Mouse (Mus musculus) liver, embryonic 11.5 days (tissue): Measurements from ENCODE around the gene Ccdc88c. TPM values are rescaled to one million over a fixed set of nuclear protein-coding genes. Genes with fewer than 3 reads are reported as not detected.
A peak's percentile ranks its signal among the peaks of the same experiment; 100 is the strongest.

Experiments used
- ATAC-seq: fragments of 200-750 bp; cut with Nextera tagmentation; replicated peaks from 2 replicates; pipeline ENCODE4 v1.8.0; 2017; ENCODE audit warnings: moderate number of reproducible peaks, mild to moderate bottlenecking, moderate TSS enrichment, moderate library complexity; ENCODE audit not compliant: low FRiP score
- DNase-seq: peaks from one replicate; pipeline ENCODE4 v3.0.0-alpha.2; 2017; ENCODE audit warnings: low spot score
- H3K27ac ChIP-seq: fragments of 300-500 bp; sonication (generic); 2 replicates; pipeline ENCODE4 v1.5.1; 2014; ENCODE audit warnings: mild to moderate bottlenecking, low read depth, low read length, control low read depth
- H3K27me3 ChIP-seq: fragments of 300-500 bp; sonication (generic); replicated peaks from 2 replicates; pipeline ENCODE4 v1.6.1; 2014; ENCODE audit warnings: low read length, mixed read lengths; ENCODE audit not compliant: control insufficient read depth, insufficient read depth
- H3K36me3 ChIP-seq: fragments of 300-500 bp; sonication (generic); 2 replicates; pipeline ENCODE4 v1.6.1; 2014; ENCODE audit warnings: mild to moderate bottlenecking, low read length, moderate library complexity, mixed read lengths; ENCODE audit not compliant: control insufficient read depth, insufficient read depth
- H3K4me1 ChIP-seq: fragments of 300-500 bp; sonication (generic); replicated peaks from 2 replicates; pipeline ENCODE4 v1.6.1; 2014; ENCODE audit warnings: low read length, mixed read lengths; ENCODE audit not compliant: control insufficient read depth, insufficient read depth
- H3K4me2 ChIP-seq: fragments of 300-500 bp; sonication (generic); 2 replicates; pipeline ENCODE4 v1.6.1; 2014; ENCODE audit warnings: mild to moderate bottlenecking, control low read depth, moderate library complexity
- H3K4me3 ChIP-seq: fragments of 300-500 bp; sonication (generic); 2 replicates; pipeline ENCODE4 v1.5.1; 2014; ENCODE audit warnings: low read depth, low read length, control low read depth
- H3K9ac ChIP-seq: fragments of 300-500 bp; sonication (generic); 2 replicates; pipeline ENCODE4 v1.6.1; 2014; ENCODE audit warnings: low read depth, low read length, control low read depth
- H3K9me3 ChIP-seq: fragments of 300-500 bp; sonication (generic); 2 replicates; pipeline ENCODE4 v1.6.1; 2016; ENCODE audit warnings: low read length, inconsistent platforms, mixed read lengths; ENCODE audit not compliant: control insufficient read depth
- WGBS: fragments of 180-500 bp; shearing (Covaris S2); extraction: QIAGEN DNeasy Blood & Tissue Kit; methylation state at CpG from one replicate; pipeline ENCODE4 v1.1.7; 2014; 5-methylcytosine and 5-hydroxymethylcytosine counted together
- polyA plus RNA-seq: library from polyadenylated mRNA; unstranded; fragments of >200 nt; fragmentation: Nextera tagmentation; extraction: Ambion mirVana; gene quantifications from 2 replicates; pipeline ENCODE4 v1.2.1, GENCODE M21; 2014

Gene Ccdc88c
- polyA plus RNA-seq, 1 experiment from 2014 or later, result 13.3 TPM

DNA sequence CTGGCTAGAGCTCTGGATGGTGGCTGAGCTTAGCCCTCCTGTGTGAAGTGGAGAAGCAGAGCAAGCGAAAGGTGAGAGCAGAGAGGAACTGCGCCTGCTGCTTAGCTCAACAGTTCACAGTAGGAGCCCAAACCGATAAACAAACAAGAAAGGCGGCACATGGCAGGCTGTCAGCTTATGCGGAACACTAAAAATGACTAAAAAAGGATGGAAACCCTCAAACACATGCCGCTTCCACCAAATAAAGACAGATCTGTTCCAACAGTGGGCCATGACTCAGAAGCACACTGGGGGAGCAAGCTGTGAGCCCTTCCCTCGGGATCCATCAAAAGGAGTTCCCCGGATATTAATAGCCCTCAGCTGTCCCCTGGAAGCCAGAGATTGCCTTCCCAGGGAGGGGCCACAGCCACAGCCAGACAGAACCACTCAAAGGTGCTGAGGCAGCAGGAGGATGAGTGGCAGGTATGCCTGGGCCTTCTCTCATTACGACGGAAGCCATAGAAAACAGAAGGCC lies 20.8 kb downstream of the Ccdc88c start:
- Histone ChIP-seq H3K36me3 (no peaks in the 10 kb centered on the region), H3K4me3 (no peak overlapping the region), H3K4me1 (peaks cover 55% of the 10 kb centered on the region), H3K9me3 (no peaks in the 10 kb centered on the region), H3K9ac (peak overlapping the region; percentile 34; the same call in 1 of the 2 replicates), H3K27me3 (no peaks in the 10 kb centered on the region), H3K27ac (no peak overlapping the region), H3K4me2 (peak overlapping the region; percentile 27)
- 57% methylated on average over 10 of the region's 10 CpGs for WGBS
- ATAC-seq, result no peak
- DNase-seq, result no peak

DNA sequence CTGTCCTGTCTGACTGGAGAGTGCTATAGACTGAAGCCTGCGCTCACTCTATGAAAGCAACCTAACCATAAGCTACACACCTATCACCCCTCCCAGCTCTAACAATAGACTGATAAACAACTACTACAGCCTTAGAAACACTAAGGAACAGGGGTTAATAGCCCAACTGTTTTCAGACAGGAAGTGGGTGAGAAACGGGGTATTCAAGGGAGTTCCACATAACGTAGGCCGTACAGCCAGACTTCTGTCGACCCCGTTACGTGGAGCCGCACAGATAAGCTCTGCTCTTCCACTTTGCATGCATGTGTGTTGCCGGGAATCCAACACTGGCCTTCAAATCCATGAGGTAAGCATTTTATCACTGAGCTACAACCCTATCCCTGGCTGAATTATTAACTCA lies 21.4 kb downstream of the Ccdc88c start:
- Histone ChIP-seq H3K4me2 (peak overlapping the region; percentile 22; the same call in 1 of the 2 replicates), H3K27ac (no peak overlapping the region), H3K9me3 (no peaks in the 10 kb centered on the region), H3K36me3 (no peaks in the 10 kb centered on the region), H3K4me1 (peaks cover 54% of the 10 kb centered on the region), H3K27me3 (no peaks in the 10 kb centered on the region), H3K4me3 (no peak overlapping the region), H3K9ac (no peak overlapping the region)
- WGBS, result 42% methylated on average over 9 of the region's 9 CpGs
- ATAC-seq (0 out of 2 replicates have a peak, but pooled peaks have one; percentile 12), DNase-seq (no peak)

- ATAC-seq (no peak), DNase-seq (no peak)
- Histone ChIP-seq H3K4me1 (peaks cover 59% of the 10 kb centered on the region), H3K4me3 (no peak overlapping the region), H3K4me2 (no peak overlapping the region), H3K9ac (no peak overlapping the region), H3K27me3 (no peaks in the 10 kb centered on the region), H3K27ac (no peak overlapping the region), H3K36me3 (no peaks in the 10 kb centered on the region), H3K9me3 (no peaks in the 10 kb centered on the region)
- WGBS, result 81% methylated on average over 12 of the region's 12 CpGs
Observed at GRCm38 (mm10) chr12:101005665-101006420, 23.0 kb downstream of the Ccdc88c start.

DNA sequence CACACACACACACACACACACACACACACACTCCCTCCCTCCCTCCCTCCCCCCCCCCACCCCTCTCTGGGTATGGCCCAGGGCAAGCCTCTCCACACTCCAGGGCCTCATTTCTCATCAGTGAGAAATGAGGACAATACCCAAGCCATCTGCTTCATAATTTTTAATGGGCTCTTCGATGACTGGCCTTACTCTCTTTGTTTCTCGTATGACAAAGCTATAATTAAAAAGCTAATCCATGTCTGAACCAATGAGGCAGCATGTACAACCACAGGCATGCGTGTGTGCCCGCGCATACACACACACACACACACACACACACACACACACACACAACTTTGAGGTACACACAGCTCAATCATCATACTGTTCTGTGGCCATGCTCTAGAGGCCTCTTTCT lies 23.9 kb downstream of the Ccdc88c start:
- Histone ChIP-seq H3K27ac (no peak overlapping the region), H3K36me3 (no peaks in the 10 kb centered on the region), H3K9me3 (no peaks in the 10 kb centered on the region), H3K4me3 (no peak overlapping the region), H3K4me1 (peaks cover 55% of the 10 kb centered on the region), H3K9ac (no peak overlapping the region), H3K27me3 (no peaks in the 10 kb centered on the region), H3K4me2 (no peak overlapping the region)
- no peak for ATAC-seq
- 93% methylated on average over 5 of the region's 5 CpGs for WGBS
- DNase-seq, result no peak

DNA sequence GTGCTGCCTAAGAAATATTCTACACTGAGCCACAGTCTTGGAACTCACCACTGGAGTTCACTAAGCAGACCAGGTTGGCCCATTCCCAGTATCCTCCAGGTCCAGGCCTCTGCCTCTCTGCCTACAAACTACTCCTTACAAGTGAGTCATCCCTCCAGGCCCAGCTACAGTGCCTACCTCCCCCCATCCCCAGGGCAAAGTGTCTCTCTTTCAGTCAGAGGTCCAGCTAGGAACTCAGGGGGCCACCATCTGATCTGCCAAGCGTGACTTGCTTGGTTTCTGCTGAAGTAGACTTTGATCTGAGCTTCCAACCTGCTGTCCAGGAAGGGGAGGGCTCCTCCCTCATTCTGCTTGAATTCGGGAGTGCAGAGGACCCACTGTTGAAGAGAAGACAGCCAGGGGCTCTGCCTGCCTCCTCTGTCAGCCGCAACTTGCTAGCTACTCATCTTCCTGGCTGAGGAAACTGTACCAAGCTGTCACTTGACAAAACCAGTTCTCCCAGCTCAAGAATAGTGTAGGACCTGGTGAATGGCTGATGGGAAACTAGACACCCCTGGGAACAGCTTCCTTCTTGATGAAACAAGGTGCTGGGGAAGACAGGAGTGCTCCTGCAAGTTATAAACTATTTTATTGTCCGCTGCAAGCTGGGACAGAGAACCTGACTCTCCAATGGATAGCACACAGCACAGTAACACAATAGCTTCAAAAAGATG lies 25.9 kb downstream of the Ccdc88c start:
- Histone ChIP-seq H3K36me3 (no peaks in the 10 kb centered on the region), H3K4me1 (peaks cover 55% of the 10 kb centered on the region), H3K4me2 (no peak overlapping the region), H3K27me3 (no peaks in the 10 kb centered on the region), H3K27ac (no peak overlapping the region; the same call in 1 of the 2 replicates), H3K4me3 (no peak overlapping the region), H3K9ac (peak overlapping the region; percentile 25; the same call in 1 of the 2 replicates), H3K9me3 (no peaks in the 10 kb centered on the region)
- no peak for ATAC-seq
- DNase-seq, result no peak
- 58% methylated on average over 4 of the region's 4 CpGs for WGBS

DNA sequence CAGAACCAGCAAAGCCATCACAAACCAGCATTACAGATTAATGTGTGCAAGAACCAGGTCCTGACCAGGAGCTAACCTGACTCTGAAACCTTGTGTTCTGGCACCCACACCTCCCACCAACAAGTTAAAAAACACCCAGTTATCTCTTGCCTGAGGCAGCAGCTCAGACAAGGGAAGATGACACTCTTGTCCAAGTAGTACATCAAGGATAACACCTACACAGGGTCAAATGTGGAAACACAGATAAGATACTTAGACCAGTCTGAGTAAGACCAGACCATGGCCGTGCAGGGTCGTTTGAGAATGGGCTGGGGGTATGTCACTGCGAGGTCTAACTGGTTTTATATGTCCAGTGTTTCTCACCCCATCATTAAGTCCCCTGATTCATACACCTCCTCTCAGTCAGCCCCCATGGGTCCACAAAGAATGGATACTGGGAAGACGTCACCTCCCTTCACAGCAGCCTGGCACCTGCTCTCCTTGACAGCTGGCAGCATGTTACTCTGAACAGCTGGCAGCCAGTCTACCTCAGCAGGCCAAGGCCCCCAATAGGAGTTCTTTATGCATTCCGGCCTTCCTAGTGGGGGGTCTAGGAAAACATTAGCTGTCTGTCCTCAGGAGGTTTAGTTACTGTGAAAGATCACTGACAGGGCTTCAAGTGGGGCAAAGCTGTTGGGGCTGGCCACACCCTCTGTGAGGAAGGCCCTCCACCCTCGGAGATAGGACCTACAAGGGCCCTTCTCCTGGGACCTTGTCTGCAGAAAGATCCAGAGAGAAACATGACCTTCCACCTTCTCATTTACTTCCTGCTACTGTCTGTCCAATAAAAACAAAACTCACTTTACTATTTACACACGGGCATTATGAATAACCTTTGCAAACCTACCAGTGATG lies 29.5 kb downstream of the Ccdc88c start:
- Histone ChIP-seq H3K4me1 (peaks cover 70% of the 10 kb centered on the region), H3K4me2 (peak overlapping the region; percentile 54)

GRCm38 (mm10) chr12:100998564-100998962 lies 30.3 kb downstream of the Ccdc88c start:
- H3K4me3 ChIP-seq, result no peak overlapping the region
- peak overlapping the region; percentile 75 for H3K27ac ChIP-seq
- no peak for DNase-seq
- H3K4me1 ChIP-seq, result peaks cover 70% of the 10 kb centered on the region
- H3K27me3 ChIP-seq, result no peaks in the 10 kb centered on the region
- ATAC-seq, result no peak
- H3K9ac ChIP-seq, result 0 out of 2 replicates have a peak overlapping the region, but pooled peaks have one; percentile 22
- H3K36me3 ChIP-seq, result no peaks in the 10 kb centered on the region
- no peaks in the 10 kb centered on the region for H3K9me3 ChIP-seq
- peak overlapping the region; percentile 54 for H3K4me2 ChIP-seq
- 47% methylated on average over 8 of the region's 8 CpGs for WGBS

More for the DNA sequence above, 29.5 kb downstream of the Ccdc88c start:
- peak overlapping the region; percentile 75 for H3K27ac ChIP-seq
- no peak for DNase-seq
- no peak overlapping the region for H3K9ac ChIP-seq
- peak; percentile 78 for ATAC-seq
- no peaks in the 10 kb centered on the region for H3K27me3 ChIP-seq
- no peak overlapping the region for H3K4me3 ChIP-seq
- 40% methylated on average over 7 of the region's 7 CpGs for WGBS
- H3K36me3 ChIP-seq, result no peaks in the 10 kb centered on the region
- no peaks in the 10 kb centered on the region for H3K9me3 ChIP-seq
